Mouse (Mus musculus) ovary, adult 18-20 months (tissue): ENCODE results near the gene S100a16.

Experiments
- DNase-seq: peaks from one replicate; pipeline ENCODE4 v3.0.0; 2022; ENCODE audit warnings: low spot score, mixed read lengths

The S100a16 gene

GRCm38 (mm10) chr3:90537141-90537904, at the start of gene S100a16:
Gene S100a16, plus strand, starts transcription at chr3:90537254.
- peak; percentile 77 for DNase-seq

DNA sequence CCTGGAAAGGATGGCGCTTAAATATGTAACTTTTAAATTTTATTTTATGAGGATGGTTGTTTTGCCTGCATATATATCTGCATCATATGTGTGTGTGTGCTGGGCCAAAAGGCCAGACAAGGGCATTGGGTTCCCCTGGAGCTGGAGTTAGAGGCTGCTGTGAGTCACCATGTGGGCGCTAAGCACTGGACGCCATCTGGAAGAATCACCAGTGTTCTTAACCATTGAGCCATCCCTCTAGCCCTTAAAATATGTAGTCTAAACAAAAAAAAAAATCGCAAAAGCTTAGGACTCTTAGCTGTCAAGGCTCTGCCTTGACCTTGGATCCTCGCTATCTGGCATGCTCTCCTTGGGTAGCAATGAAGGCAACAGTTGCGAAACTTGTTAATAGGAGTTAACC, 48.5 kb upstream of the S100a16 start:
- DNase-seq, result no peak

- peak; percentile 92 for DNase-seq
Observed at GRCm38 (mm10) chr3:90490696-90491256, 46.3 kb upstream of the S100a16 start, which contains the start of gene Snapin. Gene Snapin, minus strand, starts transcription at chr3:90491033.

DNA sequence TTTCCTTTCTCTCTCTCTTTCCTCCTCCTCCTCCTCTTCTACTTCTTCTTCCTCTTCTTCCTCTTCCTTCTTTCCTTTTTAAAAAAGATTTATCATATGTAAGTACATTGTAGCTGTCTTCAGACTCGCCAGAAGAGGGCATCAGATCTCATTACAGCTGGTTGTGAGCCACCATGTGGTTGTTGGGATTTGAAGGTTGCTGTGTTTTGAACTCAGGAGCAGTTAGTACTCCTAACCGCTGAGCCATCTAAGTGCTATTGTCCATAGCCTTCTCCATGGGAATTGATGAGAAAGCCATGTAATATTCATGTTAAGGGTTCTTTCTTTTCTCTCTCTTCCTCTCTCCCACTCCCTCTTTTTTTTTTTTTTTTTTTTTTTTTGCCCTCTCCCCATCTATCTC, 45.7 kb upstream of the S100a16 start:
- DNase-seq, result no peak

GRCm38 (mm10) chr3:90493831-90494540, 43.1 kb upstream of the S100a16 start:
- no peak for DNase-seq

GRCm38 (mm10) chr3:90495850-90496525, 41.1 kb upstream of the S100a16 start:
- DNase-seq, result no peak

- no peak for DNase-seq
Observed at GRCm38 (mm10) chr3:90497597-90497996, 39.5 kb upstream of the S100a16 start.

DNA sequence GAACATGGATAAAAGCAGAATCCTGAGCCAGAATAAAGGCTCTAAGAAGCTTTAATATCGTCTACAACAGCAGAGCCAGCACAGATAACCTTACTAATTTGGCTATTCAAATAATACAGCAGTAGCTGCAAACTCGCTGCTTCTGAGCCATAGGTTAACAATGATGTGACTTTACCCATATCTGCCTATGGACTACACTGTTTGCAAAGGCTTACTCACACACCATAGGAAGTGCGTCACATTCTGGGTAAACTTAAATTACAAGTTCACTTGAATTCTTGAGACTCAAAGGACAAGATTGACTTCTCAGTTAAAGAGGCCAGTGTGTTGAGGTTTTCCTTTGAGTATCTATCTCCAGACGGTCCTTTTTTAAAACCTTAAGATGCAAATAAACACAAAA, 33.6 kb upstream of the S100a16 start:
- no peak for DNase-seq

- no peak for DNase-seq
Observed at GRCm38 (mm10) chr3:90505216-90505615, 31.8 kb upstream of the S100a16 start.

- DNase-seq, result no peak
Observed at GRCm38 (mm10) chr3:90506362-90506761, 30.7 kb upstream of the S100a16 start.

DNA sequence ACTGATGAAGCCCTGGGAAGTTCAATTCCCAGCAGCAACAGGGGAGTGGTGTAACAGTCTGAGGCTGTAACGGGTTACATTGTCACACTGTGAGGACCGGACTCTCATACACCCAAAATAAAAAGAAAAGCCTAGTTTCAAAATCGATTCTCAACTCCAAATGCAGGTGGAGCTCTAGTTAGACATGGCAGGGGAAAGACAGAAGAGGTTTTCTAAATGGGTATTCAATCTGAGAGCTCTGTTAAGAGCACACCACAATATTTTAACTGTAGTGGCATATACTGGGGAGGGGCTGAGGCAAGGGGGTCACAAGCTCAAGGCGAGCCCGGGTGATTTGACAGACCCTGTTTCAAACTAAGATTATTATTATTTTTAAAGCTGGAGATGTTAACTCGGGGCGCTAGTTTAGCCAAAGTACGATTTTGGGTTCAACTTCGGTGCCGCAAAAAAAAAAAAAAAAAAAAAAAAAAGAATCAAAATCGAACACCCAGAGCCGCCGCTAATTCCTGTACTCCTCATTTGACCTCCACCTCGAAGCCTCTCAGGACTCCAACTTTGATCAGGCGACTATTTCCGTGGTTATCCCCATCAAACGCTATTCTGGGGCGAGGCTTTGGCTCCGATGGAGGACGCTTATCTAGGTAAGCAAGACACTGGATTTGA, 28.6 kb upstream of the S100a16 start:
- DNase-seq, result no peak

- peak; percentile 97 for DNase-seq
Observed at GRCm38 (mm10) chr3:90508950-90509746, 27.9 kb upstream of the S100a16 start, which contains the start of gene Chtop. Gene Chtop, minus strand, starts transcription at chr3:90509498.

DNA sequence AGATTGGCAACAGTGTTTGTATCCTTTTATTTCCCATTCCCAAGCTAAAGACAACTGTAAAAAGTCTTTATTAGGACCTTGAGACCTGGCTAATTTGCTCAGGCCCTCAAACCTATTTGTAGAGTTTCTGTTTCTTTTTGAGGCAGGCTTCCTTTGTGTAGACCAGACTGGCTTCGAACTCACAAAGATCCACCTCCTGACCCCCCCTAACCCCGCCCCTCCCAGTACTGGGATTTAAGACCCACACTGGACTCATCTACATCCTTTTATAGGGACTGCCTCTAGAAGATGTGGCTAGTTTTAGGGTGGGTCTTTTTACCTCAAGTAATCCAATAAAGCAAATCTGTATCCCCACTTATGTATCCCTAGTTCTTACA, 27.3 kb upstream of the S100a16 start:
- DNase-seq, result no peak

DNA sequence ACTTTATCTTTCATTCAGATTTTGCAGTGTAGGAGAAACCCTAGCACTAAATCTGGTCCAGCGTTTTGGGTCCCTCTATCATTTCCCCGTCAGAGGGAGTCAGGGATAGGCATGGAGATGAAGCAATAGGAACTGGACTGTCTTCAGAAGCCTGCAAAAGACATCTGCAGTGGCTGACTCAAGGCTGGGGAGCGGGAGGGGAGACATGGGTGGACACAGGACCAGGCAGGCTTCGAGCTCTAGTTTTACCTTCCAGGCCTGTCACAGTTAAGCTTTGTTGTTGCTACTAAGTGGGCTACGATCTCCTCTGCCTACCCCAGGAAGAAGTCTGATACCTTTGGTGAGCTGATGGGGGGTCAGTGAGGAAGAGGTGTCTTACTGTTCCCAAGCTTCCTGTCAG, 24.8 kb upstream of the S100a16 start:
- DNase-seq, result no peak

DNA sequence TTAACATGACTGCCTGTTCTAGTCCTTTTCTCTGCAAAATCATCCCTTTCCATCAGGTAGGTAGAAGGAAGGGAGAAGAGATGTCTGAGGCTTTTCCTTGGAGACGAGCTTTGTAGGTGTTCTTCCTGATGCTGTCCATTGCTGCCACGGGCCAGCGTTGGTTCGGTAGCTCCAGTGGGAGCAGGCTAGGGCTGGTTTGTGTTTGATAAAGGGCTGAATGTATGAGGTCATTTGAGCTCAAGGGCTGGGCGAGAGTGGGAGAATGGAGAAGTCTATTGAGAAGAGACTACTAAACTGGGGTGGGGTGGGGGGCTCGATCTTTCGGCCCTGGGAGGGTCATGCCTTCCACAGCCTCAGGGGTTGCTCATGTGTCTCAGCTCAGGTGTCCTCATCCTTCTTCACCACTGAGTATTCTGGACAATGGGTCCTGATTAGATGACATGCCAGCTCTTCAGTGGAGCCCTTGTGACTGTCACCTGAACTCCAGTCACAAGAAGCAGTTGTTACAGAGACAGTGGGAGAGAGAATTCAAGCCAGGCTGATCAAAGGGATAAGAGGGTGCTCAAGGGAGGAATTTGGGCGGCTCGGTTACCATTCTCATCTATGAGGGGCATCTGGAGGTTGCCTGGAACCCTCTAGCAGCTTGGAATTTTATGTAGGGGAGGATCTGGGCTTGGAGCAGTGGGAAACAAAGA, 24.0 kb upstream of the S100a16 start:
- DNase-seq, result no peak

GRCm38 (mm10) chr3:90513796-90514590, 23.1 kb upstream of the S100a16 start, which contains the start of the genes S100a1 and S100a13:
Gene S100a1, minus strand, starts transcription at chr3:90514392.
Gene S100a13, plus strand, starts transcription at chr3:90514435.
- DNase-seq, result peak; percentile 71

DNA sequence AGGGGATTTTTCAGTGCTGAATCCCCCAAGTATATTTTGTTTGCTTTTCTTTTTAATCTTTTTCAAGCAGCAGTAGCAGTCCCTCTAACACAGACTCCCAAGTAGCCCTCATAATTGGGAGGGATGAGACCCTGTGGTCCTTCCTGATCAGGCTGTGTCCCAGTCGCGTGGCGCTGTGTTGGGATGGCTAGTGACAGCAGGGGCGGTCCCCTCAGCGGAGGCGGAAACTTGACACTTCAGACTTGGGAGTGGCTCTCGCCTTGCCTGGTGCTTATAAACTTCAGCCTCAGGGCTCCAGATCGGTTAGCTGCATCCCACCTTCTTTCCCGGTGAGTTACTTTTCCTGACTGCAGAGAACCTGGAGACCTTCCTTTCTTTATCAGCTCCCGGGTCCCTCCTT, 22.4 kb upstream of the S100a16 start:
- peak; percentile 50 for DNase-seq

DNA sequence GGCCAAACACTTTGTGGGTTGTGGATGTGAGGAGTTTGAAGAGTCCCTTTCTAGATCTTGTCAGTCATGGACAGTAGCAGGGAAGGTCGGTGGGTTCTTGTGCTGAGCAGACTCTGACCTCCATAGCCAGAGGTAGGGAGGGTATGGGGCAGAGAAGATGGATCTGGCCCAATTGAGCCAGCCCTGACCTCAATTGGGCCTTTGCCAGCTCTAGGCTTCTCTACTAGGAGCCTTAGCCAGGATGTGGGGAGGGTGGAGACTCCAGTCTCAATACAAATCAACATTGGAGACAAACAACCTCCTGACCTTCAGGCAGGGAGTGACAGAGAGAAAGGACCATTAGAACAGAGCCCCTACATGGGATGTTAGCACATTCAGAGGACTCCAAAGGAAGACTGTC, 21.8 kb upstream of the S100a16 start:
- DNase-seq, result no peak

DNA sequence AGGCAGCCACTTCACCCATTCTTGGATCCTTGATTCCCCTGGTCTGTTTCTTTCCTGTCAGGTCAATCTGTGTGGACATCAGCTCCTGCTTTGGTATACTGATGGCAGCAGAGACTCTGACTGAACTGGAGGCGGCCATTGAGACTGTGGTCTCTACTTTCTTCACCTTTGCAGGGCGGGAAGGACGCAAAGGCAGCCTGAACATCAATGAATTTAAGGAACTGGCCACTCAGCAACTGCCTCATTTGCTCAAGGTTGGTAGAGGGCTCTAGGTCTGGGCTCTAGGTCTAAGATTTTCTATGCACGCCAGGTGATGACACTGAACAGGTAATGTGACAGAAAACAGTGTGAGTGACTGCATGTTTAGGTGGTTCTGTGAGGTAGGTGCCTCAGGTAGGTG, 21.3 kb upstream of the S100a16 start:
- DNase-seq, result no peak

DNA sequence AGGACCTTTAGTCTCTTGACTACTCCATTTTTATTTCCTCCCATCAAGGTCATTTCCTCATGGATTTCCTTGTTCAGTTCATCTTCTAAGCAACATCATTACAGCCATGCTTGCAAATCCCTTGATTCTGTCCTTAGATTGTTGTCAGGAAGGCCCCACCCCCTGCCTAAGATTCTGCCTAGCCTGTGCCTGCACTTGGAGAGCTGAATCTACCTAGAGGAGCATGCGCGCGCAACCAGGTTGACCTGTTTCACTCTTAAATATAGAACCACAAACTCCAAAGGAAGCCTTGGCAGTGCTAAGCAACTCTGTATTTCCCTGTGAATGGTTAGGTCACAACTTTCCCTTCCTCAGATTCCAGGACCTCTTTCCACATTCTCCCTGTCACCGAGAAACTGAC, 19.3 kb upstream of the S100a16 start:
- no peak for DNase-seq
